Mouse (Mus musculus) kidney, postnatal 25 days (tissue): Measurements from ENCODE around the gene Cnnm4.

Experiments
- DNase-seq, 2 experiments: peaks; one replicate each; pipeline ENCODE4 v3.0.0; 2021; ENCODE audit warnings: mixed read lengths in 2 of 2

The Cnnm4 gene

DNA sequence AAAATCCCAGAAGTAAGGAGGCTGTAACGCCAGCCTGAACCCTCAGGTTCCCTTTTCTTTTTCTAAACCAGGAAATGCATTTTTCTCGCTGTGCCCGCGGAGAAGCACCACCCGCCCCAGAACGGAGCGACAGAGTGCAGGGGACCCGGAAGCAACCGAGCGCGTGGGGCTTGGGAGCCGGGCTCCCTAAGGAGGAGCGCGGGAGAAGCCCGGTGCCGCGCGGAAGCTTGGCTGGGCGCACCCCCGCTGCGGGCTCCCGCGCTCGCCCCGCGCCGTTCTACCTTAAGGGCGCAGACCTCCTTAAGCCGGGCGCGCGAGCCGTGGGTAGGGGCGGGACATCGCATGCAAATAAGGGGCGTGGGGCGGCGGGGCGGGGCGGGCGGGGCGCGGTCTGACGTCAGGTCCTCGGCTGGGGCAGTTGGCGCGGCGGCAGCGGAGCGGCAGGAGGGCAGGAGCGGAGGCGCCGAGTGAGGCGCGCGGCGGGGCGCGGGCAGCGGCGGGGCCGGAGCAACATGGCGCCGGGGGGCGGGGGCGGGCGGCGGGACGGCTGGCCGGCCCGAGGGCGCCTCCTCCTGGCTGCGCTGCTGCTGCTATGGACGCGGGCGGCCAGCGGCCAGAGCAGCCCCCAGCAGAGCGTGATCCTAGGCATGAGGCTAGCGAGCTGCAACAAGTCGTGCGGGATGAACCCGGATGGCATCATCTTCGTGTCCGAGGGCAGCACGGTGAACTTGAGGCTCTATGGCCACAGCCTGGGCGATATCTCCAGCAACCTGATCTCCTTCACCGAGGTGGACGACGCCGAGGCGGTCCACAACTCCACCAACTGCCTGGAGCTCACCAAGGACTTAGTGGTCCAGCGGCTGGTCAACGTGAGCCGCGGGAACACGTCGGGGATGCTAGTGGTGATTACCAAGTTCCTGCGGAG, at the start of gene Cnnm4:
TSS of gene Cnnm4 (plus strand) at position 440 of the 925 bp plus-strand sequence.
- peak; percentile 91 to 95 for DNase-seq

DNA sequence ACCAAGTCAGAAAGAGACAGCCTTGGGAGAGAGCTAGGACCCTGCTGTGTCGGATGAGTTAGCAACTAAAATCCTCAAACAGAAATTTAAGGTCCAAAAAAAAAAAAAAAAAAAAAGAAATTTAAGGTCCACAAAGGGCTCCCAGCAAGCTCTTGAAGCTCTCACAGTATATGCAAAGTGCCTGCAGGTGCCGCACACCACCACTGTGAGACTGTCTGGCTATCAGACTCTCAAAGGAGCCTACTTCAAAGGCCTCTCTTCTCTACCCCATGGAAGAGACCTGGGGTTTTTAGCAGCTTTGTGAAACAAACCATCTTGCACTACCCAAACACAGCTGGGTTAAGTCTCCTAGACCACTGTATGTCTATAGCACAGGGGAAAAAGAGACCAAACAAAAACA, 41.9 kb upstream of the Cnnm4 start:
- DNase-seq = no peak

DNA sequence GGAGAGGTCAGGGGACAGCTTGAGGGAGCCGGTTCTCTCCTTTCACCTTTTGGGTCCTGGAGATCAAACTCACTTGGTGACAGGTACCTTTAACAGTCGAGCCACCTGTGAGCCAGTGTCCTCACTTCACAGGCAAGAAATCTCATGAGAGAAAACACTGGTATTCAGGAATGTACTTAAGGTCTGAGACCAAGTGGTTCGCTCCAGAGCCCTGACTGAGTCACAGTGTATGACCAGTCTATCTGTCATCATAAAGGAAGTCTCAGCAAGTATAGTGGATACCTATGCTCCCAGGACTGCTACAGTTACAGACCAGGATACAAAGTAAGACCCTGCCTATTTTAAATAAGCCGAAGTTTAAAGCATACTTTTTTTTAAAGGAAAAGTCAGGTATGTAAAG, 38.4 kb upstream of the Cnnm4 start:
- DNase-seq = no peak

DNA sequence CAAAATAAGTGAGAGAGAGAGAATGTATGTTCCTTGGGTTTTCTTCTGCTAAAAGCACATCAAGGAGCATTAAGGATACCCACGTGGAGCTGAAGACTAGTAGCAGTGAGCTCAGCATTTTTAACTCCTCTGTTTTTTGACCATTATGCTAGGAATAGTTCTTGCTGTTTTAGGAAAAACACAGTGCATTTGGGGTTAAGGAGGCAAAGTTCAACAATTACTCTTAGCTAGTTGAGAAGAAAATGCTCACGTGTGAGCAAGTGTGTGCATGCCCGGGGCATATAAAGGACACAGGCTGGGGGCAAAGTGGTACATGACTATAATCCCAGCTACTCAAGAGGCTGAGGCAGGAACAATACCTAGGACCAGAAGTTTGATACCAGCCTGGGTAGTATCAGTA, 37.8 kb upstream of the Cnnm4 start:
- DNase-seq = peak in 1 of 2 experiments; percentile 12

DNA sequence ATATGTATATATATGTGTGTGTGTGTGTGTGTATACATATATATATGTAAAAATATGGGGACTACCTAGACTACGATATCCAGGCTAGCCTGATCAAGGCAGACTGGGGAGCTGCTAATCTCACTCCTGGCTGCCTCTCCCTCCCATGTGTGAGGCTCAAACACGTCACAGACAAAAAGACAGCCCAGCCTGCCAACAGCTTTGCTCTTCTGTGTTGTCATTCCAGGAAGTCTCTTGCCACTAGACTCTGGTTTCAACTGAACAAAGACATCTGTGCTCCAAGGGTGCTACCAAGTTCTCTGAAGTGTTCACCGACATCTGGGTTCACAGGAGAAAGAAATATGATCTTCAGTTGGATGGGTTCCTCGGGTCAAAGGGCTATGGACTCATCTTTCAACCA, 36.3 kb upstream of the Cnnm4 start:
- no peak for DNase-seq

DNA sequence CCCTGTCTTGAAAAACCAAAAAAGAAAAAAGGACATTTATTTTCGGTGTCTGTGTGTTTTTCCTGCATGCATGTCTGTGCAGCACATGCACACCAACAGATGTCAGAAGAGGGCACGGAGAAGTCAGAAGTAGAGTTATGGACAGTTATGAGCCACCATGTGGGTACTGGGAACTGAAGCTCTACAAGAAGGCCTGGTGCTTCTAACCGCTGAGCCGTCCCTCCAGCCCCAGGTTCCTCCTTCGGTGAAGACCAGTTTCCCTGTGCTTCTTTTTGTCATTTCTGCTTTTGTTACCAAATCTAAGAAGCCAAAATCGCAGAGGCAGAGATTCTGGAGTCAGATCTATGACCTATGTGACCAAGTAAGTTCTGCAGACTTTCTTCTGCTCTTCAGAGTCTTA, 34.9 kb upstream of the Cnnm4 start:
- no peak for DNase-seq

DNA sequence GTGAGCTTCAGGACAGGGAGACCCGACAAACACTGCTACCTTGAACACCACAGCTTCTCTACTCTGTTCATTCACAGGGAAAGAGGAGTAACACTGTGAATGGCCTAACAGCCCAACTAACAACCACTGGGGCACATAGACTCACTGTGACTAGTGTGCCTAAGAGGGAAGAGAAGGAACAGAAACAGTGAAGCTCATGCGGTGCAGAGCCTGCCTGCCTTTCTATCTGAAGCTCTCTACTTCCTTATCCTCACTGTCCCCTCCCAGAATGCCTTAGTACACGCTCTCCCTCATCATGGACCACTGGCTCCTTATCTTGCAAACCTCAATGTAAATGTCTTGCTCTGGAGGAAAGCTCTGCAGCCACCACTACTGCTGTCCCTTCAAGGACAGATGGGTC, 34.2 kb upstream of the Cnnm4 start:
- no peak for DNase-seq

DNA sequence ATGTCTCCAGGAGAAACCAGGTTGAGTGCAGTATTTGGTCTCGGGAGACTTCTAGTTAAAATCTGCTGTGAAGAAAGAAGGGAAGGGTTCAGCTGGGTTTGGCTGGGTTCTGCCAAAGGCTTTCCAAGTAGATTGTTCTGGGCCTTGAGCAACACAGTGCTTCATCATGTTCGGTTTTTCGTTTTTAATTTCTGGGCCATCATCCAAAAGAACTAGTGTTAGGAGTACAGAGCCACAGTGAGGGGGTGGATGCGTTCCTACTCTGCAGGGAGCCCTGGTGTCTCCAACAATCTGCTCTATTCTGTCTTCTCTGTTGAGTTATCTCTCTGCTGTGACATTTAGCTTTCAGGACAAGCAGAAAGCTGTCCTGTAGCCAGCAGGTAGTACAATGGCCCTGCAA, 30.3 kb upstream of the Cnnm4 start:
- DNase-seq = no peak

DNA sequence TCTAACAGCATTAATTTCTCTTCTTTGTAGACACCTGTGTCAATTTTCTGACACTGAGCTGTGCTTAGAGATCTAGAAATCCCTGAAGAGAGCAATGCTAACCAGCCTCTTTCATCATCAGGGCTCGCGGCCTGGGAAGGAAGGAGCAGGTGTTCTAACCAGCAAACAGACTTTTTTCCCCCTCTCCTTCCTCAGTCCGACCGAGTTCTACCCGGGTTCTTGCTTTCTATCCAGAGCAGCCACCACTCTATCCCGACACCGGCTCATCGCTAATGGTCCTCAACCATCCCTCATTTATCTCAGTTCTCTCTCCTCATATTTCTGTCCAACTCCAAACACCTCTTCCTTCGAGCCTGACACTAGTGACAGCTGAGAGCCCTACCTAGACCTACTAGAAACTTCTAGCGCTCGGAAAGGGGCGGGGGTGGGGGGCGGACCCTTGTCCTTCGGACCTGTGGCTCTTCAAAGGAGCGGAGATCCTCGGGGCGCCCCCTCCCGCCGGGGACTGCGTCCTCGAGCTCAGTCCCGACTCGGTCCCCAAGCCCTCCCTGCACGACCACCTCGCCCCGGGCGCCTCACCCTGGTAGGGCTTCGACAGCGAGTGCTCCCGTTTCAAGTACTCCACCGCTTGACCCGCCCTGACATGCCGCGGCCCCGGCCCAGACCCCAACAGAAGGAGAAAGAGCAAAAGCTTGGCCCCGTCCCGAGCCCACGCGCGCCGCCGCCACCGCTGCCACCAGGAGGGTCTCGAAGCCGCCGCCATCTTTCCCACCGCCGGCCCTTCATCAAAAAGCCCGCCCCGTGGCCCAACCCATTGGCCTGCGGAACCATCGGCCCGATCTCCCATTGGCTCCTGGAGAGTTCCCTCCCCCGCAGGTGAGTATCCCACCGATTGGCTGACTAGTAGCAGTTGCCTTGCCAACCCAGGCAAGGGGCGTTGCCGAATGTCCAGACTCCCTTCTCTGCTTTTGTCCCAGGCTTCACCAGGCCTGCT, 26.7 kb upstream of the Cnnm4 start, which contains the start of gene Lman2l:
TSS of gene Lman2l (minus strand) at position 801 of the 994 bp plus-strand sequence.
- DNase-seq = peak; percentile 99 to 100

DNA sequence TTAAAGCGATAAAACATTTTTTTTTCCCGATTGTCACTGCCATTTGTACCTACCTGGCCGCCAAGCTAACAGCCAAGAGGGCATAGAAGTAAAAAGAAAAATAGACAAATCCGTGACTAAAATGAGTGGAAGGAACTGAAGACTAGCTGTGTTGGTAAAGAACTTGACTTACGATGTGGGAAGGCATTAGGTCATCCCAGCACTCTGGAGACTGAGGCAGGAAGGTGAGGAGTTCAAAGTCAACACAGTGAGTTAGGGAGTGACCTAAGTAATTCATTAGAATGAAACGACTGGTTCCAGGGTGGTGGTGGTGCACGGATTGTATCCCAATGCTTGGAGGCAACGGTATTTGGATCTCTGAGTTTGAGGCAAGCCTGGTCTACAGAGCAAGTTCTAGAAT, 25.9 kb upstream of the Cnnm4 start:
- no peak for DNase-seq

DNA sequence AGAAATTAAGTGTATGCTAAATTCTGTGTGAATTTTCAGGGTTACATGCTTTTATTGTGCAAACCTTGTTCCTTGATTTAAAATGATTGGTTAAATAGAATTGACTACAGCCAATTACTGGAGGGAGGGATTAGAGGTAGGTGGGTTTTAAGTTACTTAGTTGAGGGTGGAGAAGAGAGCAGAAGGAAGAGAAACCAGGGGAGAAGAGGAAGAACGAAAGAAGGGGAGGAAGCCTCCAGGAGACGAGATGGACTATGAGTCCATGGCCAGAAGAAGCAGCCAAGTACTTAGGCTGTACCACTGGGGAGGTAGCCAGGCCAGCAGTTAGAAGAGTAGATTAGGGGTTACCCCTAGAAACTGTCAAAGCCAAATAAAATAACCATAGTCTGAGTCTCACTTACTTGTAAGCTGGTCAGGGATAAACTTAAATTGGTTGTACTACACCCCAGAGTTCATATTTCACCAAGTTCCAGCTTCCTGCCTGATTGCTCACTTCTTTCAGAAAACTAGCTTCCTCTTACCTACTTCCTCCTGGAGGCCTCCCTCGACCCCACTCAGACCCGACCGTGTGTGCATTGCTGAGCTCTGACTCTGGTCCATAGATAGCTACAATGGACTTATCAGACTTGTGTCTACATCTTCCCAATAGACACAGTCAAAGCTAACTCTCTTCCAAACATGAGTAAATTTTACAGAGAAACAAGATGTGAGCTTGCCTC, 25.2 kb upstream of the Cnnm4 start:
- no peak for DNase-seq

DNA sequence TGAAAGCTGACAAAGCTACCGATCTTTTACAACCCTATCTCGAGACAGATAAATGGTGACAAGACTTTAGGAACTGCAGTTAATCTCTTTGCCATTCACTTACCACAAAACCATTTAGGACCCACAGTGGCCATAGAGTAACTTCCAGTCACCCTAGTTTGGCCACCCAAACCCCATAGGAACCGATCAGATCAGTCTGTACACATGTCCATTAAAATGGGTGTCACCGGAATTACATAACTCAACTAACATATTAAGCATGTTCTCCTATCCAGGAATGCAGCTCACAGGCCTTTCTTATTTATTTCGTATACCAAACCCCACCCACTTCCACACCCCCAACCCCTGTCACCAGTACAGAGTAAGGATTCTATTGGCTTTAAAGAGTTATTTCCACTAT, 24.6 kb upstream of the Cnnm4 start:
- DNase-seq = no peak

DNA sequence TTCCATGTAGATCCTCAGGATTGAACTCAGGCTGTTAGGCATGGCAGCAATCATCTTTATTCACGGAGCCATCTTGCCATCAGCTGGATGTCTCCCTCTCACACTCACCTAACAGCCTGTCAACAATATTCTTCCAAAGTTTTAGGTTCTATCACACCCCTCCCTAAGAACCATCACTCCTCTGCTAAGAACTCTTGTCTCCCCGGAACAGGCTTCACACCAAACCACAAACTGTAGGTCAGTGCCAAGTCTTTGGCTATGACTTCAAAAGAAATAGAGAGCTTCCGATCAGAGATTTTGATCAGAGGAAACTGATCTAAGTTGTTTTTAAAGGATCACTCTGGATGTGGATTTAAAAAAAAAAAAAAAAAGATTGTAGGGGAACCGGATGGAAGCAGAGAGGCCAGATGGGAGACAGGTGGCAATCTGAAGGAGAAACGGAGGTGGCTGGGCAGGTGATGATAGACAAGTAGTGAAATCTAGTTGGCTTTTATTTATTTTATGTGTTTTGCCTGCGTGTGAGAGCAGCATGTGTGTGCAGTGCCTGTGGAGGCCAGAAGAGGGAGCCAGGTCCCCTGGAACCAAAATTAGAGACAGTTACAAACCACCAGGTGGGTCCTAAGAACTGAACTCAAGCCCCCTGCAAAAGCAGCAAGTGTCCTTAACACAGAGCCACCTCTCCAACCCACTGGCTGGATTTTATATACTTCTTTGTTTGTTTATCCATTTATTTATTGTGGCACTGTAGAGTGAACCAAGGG, 17.2 kb upstream of the Cnnm4 start:
- no peak for DNase-seq

DNA sequence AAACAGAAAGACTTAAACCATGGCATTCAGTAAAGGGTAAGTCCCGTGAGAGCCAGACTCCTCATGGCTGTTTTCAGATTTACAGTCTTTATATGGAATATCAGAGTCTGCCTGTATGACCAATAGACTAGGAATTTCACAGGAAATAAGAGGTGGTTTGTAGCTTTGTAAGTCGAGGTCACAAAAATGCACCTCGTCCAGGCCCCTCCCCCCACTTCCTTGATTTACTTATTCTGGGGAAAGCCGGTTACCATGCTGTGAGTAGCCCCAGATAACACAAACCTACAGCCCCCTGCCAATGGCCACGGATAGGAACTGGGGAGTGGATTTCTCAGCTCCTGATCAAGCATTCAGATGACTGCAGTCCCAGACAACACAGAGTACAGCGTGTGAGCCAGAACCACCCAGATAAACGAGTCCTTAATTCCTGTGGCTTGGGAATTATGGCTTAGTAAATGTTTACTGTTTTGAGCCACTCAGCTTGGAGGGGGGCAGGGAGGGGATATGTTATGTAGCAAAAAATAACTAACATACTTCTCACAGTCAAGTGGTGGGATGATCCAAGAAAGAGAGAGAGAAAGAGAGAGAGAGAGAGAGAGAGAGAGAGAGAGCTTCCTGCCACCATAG, 13.9 kb upstream of the Cnnm4 start:
- no peak for DNase-seq

DNA sequence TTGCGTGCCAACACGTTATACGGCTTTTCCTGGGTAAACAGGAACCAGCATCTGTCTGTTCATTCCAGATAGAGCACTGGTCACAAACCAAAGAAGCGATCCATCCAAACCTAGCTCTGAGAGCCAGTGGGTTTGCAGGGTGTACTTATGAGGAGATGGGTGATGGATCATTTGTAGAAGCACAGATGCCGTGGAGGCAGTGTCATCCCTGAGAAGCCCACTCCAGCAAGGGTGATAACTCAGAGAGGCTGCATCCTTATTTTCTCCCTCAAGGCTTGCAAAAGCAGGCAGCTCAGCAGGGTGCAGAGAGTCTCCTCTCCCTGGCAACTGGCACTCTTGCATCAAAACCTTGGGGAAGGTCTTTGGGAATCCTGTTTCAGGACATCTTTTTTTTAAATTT, 13.3 kb upstream of the Cnnm4 start:
- DNase-seq = no peak

DNA sequence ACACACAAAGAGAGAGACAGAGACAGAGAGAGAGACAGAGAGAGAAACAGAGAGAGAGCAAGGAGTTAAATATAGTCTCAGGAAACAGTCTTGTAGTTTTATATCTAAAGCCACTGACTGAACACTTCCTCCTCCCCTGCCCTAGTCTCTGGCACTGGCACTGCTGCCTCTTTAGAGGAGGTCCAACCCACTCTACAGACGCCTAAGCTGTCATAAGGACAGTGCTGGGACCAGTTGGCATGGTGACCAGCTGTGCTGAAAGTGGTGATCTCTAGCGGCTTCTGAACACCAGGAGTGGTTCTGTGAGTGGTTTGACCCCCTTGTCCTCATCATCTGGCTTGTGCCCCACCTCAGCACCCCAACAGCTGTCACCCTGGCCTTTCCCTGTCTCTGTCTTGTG, 9.6 kb upstream of the Cnnm4 start:
- DNase-seq = no peak

DNA sequence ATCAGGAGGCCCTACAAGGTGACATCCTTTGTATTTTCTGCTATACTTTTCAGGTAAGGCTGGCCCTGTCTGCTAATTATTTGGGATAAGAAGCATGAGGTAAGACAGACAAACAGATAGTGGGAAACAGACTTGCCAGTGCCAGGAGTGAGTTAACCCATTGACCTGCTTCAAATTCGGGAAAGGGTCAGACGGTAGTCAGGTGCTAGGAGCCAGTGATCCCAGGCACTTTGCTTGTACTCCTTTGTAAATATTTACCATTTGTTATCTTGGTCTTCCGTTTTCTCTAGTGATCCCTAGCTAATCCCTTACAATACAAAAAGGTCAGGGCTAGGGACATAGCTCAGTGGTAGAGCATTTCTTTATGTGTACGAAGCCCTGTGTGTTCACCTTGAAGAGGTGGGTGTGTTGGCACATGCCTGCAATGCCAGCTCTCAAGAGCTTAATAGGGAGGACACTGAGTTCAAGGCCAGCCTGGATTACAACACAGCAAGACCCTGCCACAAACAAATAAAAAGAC, 5.7 kb upstream of the Cnnm4 start:
- DNase-seq = no peak

DNA sequence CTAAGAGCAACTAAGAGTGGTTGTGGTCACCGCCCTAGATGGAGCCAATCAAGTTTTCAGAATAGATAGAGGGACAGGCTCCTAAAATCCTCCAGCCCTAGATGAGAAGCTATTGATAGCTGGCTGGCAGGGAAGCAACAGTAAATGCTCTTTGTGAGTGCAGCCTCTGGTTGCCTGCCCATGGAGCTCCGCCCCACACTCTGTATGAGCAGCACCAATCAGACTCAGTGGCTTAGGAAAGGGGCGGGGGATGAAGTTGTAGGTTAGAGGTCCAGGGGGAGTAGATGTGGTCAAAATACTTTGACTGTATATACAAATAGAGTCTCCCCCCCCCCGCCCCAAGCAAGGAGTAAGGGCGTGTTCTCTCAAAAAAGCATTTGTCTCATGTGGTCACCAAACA, 4.0 kb upstream of the Cnnm4 start:
- DNase-seq = no peak

DNA sequence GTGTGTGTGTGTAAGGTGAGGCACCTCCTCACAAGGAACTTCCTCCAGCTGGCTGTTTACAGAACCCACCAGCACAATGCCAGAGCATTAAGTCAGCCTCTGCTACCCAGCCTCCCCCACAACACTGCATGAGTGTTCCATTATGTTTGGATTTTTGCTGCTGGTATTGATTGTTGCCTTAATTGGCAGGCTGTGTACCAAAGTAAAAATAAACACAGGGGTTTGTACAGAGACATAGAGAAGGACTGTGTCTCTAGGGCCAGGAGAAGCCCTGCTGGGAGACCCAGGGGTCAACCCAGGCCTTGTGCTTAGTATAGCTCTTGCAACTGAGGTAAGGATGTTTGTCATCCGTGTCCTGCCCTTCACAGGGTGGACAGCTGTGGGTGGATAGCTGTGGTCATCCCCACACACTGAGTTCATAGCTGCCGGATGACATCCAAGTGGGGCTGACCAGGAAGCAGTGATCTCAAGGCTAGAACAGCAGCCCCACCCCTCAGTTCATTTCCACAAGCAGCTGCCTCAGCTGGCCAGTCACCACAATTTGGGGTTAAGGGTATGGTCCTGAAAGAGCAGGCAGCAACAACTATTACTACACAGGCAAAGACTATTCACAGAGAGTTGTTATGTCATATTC, 1.5 kb upstream of the Cnnm4 start:
- no peak for DNase-seq

DNA sequence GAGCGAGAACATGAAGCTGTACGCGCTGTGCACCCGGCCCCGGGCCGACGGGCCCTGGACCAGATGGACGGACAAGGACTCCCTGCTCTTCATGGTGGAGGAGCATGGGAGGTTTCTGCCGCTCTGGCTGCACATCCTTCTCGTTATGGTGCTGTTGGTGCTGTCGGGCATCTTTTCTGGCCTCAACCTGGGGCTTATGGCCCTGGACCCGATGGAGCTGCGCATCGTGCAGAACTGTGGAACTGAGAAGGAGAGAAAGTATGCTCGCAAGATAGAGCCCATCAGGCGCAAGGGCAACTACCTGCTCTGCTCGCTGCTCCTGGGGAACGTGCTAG, 653 bp downstream of the Cnnm4 start:
- no peak for DNase-seq

DNA sequence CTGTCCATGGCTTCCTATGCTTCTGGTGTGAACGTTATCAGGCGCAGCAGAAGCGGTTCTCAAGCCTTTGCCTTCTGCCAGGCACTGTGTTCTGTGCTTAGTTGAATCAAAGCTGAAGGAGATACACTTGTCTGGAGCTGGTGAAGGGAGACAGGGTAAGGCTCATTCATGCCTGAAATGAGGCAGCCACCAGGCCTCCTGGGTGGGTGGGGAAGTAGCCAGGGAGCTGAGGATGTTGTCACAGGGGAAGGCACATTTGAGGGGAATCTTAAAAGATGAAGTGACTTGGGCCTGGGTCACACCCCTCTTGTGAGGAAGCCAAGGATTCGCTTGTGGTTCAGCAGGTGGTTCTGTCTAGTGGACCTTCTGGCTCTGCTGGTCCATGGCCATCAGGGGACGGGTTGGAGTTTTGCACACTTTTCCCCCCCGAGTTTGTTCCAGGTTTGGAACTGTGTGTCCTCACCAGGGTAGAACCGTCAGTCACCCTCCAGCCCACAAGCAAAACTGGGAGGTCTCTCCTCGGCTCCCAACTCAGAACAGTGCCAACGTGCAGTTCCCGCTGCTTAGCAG, 1.9 kb downstream of the Cnnm4 start:
- no peak for DNase-seq
